Mouse (Mus musculus) ES-E14 (cell line): ENCODE measurements around the gene Klhl26.

Experiments
- CHD2 ChIP-seq: IDR thresholded peaks from 2 replicates; pipeline ENCODE4 v1.6.1; 2014; ENCODE audit warnings: mild to moderate bottlenecking, low read depth, low read length, inconsistent platforms
- HCFC1 ChIP-seq: IDR thresholded peaks from 2 replicates; pipeline ENCODE4 v1.6.1; 2012; ENCODE audit warnings: low read length, inconsistent platforms, borderline replicate concordance; ENCODE audit not compliant: insufficient read depth
- ZC3H11A ChIP-seq: IDR thresholded peaks from 2 replicates; pipeline ENCODE4 v1.6.1; 2012; ENCODE audit warnings: low read depth, mild to moderate bottlenecking, inconsistent platforms, low read length, borderline replicate concordance
- ZNF384 ChIP-seq: IDR thresholded peaks from 2 replicates; pipeline ENCODE4 v1.6.1; 2012; ENCODE audit warnings: low read depth, low read length, inconsistent platforms

- TF ChIP-seq ZNF384 (no peak), HCFC1 (no peak), CHD2 (no peak), ZC3H11A (no peak)
Observed at GRCm38 (mm10) chr8:70459636-70460035, 17.1 kb downstream of the Klhl26 start.
